Mouse (Mus musculus): ENCODE results near the gene Efna1. TPM values are rescaled to one million over a fixed set of nuclear protein-coding genes. Genes with fewer than 3 reads are reported as not detected.

Gene Efna1
- total and polyA plus RNA-seq, 3 experiments: not detected

DNA sequence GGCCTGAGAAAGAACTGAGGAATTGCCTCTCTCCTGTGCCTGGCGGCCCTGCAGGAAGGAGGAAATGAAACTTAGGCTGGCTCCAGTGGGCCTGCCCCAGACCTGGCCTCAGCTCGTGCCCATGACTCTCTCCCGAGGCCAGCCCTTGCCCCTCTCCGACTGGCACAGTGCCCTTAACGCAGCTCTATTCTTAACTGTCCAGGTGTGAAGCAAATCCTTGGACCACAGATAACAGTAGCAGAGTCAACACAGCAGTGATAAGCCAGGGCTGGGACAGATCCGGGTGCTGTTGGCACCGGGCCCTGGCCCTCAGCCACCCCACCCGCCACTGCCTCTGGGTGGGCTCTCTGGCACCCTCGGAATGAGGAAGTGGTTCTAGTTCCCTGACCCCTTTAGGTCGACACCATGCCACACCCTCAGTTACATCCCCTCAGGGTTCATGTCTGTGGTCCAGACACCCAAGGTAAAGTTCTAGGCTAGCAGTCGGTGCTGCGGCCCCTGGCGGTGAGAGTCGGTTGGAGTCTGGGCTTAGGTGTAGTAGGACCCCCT lies 47.3 kb downstream of the Efna1 start (continued):
- TF ChIP-seq BHLHE40 (IDR thresholded peaks at IDR 0.05; ENCODE audit: borderline replicate concordance, low read depth, low read length): peak; percentile 52; the same call in 1 of the 2 replicates
- TF ChIP-seq SIN3A (IDR thresholded peaks at IDR 0.05; ENCODE audit: low read length): peak; percentile 78

DNA sequence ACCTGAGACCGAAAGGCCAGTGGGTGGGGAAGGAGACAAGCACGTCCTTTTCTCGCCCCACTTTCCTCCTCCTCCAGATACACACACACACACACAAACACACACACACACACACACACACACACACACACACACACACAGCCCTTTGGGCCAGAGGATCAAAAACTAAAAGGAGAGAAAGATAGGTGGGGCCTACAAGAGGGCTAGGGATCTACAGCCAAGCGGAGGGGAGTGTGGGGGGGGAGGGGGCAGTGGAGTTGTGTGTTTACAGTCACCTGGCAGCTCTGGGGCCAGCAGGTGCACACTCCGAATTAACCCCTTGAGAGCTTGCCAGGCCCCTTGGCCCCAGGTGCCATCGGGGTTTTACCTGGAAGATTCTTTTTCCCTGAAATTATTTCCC lies 48.3 kb downstream of the Efna1 start:
- Histone ChIP-seq H3K36me3 (ENCODE audit: control insufficient read depth in 1 of 2, insufficient read depth in 2 of 2, low read length in 2 of 2) (peaks cover 0 to 14% of the 10 kb centered on the region in 2 experiments; a peak in 2 of 4 replicates), H3K4me3 (ENCODE audit: control insufficient read depth in 1 of 2, insufficient read depth in 1 of 2, low read depth in 2 of 2, low read length in 2 of 2) (no peak overlapping the region), H3K27me3 (ENCODE audit: control insufficient read depth in 1 of 2, insufficient read depth in 2 of 2, low read length in 2 of 2) (no peaks in the 10 kb centered on the region), H3K79me2 (ENCODE audit: control insufficient read depth, insufficient read depth, low read length, poor library complexity) (no peaks in the 10 kb centered on the region), H3K4me1 (ENCODE audit: control insufficient read depth in 1 of 2, insufficient read depth in 2 of 2, low read length in 2 of 2) (peaks cover 7 to 20% of the 10 kb centered on the region in 2 experiments), H3K27ac (ENCODE audit: control insufficient read depth, low read depth, low read length) (no peak overlapping the region), H3K9ac (ENCODE audit: control insufficient read depth, low read depth, low read length, poor library complexity, severe bottlenecking) (no peak overlapping the region), H3K9me3 (replicated peaks; ENCODE audit: insufficient read depth, low read length) (no peaks in the 10 kb centered on the region)
- TF ChIP-seq RCOR1 (IDR thresholded peaks at IDR 0.05; ENCODE audit: low read depth, low read length): no peak
- TF ChIP-seq GABPA (IDR thresholded peaks at IDR 0.05; ENCODE audit: low read depth, low read length): no peak
- no peak for TF ChIP-seq RAD21 (IDR thresholded peaks at IDR 0.05; ENCODE audit: low read depth, low read length)
- no peak for TF ChIP-seq ZKSCAN1 (IDR thresholded peaks at IDR 0.05; ENCODE audit: low read depth, low read length)
- TF ChIP-seq MYB (IDR thresholded peaks at IDR 0.05; ENCODE audit: low read depth, low read length): no peak
- no peak for TF ChIP-seq GATA1 (IDR thresholded peaks at IDR 0.05; ENCODE audit: low read depth, low read length)
- no peak for TF ChIP-seq TCF12 (IDR thresholded peaks at IDR 0.05; ENCODE audit: low read depth, low read length)
- no peak for TF ChIP-seq USF1 (IDR thresholded peaks at IDR 0.05; ENCODE audit: low read depth, low read length)
- TF ChIP-seq KAT2A (conservative IDR thresholded peaks at IDR 0.05; ENCODE audit: low read depth, low read length): no peak
- TF ChIP-seq CTCF (IDR thresholded peaks at IDR 0.05 in 2 of 3, conservative IDR thresholded peaks at IDR 0.05 in 1 of 3; ENCODE audit: control insufficient read depth in 1 of 3, insufficient read depth in 1 of 3, low read depth in 2 of 3, low read length in 3 of 3, poor library complexity in 1 of 3, severe bottlenecking in 1 of 3): no peak
- TF ChIP-seq ZC3H11A (IDR thresholded peaks at IDR 0.05; ENCODE audit: low read depth, low read length): no peak
- TF ChIP-seq CHD2 (IDR thresholded peaks at IDR 0.05; ENCODE audit: low read length): no peak
- TF ChIP-seq BHLHE40 (IDR thresholded peaks at IDR 0.05; ENCODE audit: borderline replicate concordance, low read depth, low read length): no peak
- TF ChIP-seq SMC3 (IDR thresholded peaks at IDR 0.05; ENCODE audit: low read depth, low read length): no peak
- no peak for TF ChIP-seq EP300 (IDR thresholded peaks at IDR 0.05; ENCODE audit: low read depth in 1 of 2, low read length in 2 of 2)
- TF ChIP-seq POLR2A (IDR thresholded peaks at IDR 0.05; ENCODE audit: control insufficient read depth in 1 of 2, insufficient read depth in 1 of 2, low read depth in 1 of 2, low read length in 2 of 2, poor library complexity in 1 of 2): no peak
- DNase-seq (ENCODE audit: low read depth, low spot score): no peak

- Histone ChIP-seq H3K9ac (ENCODE audit: control insufficient read depth, low read depth, low read length, poor library complexity, severe bottlenecking) (no peak overlapping the region), H3K4me1 (ENCODE audit: control insufficient read depth in 1 of 2, insufficient read depth in 2 of 2, low read length in 2 of 2) (peaks cover 7 to 26% of the 10 kb centered on the region in 2 experiments), H3K9me3 (replicated peaks; ENCODE audit: insufficient read depth, low read length) (no peaks in the 10 kb centered on the region), H3K36me3 (ENCODE audit: control insufficient read depth in 1 of 2, insufficient read depth in 2 of 2, low read length in 2 of 2) (peaks cover 0 to 14% of the 10 kb centered on the region in 2 experiments; a peak in 2 of 4 replicates), H3K27ac (ENCODE audit: control insufficient read depth, low read depth, low read length) (no peak overlapping the region), H3K79me2 (ENCODE audit: control insufficient read depth, insufficient read depth, low read length, poor library complexity) (no peaks in the 10 kb centered on the region), H3K4me3 (ENCODE audit: control insufficient read depth in 1 of 2, insufficient read depth in 1 of 2, low read depth in 2 of 2, low read length in 2 of 2) (no peak overlapping the region), H3K27me3 (ENCODE audit: control insufficient read depth in 1 of 2, insufficient read depth in 2 of 2, low read length in 2 of 2) (no peaks in the 10 kb centered on the region)
- DNase-seq (ENCODE audit: low read depth, low spot score): no peak
- TF ChIP-seq GATA1 (IDR thresholded peaks at IDR 0.05; ENCODE audit: low read depth, low read length) (no peak), POLR2A (IDR thresholded peaks at IDR 0.05; ENCODE audit: control insufficient read depth in 1 of 2, insufficient read depth in 1 of 2, low read depth in 1 of 2, low read length in 2 of 2, poor library complexity in 1 of 2) (no peak), KAT2A (conservative IDR thresholded peaks at IDR 0.05; ENCODE audit: low read depth, low read length) (no peak), NELFE (IDR thresholded peaks at IDR 0.05; ENCODE audit: low read depth, low read length) (no peak), RAD21 (IDR thresholded peaks at IDR 0.05; ENCODE audit: low read depth, low read length) (no peak), UBTF (IDR thresholded peaks at IDR 0.05; ENCODE audit: borderline replicate concordance, insufficient read depth, low read depth, low read length) (no peak), MAFK (IDR thresholded peaks at IDR 0.05; ENCODE audit: borderline replicate concordance, low read depth, low read length) (no peak), BHLHE40 (IDR thresholded peaks at IDR 0.05; ENCODE audit: borderline replicate concordance, low read depth, low read length) (no peak), MYB (IDR thresholded peaks at IDR 0.05; ENCODE audit: low read depth, low read length) (no peak), MAZ (IDR thresholded peaks at IDR 0.05; ENCODE audit: low read depth, low read length) (no peak), CTCF (IDR thresholded peaks at IDR 0.05 in 2 of 3, conservative IDR thresholded peaks at IDR 0.05 in 1 of 3; ENCODE audit: control insufficient read depth in 1 of 3, insufficient read depth in 1 of 3, low read depth in 2 of 3, low read length in 3 of 3, poor library complexity in 1 of 3, severe bottlenecking in 1 of 3) (no peak), JUND (IDR thresholded peaks at IDR 0.05; ENCODE audit: low read depth, low read length) (no peak), MAX (IDR thresholded peaks at IDR 0.05; ENCODE audit: low read length) (no peak), E2F4 (IDR thresholded peaks at IDR 0.05; ENCODE audit: borderline replicate concordance, low read depth, low read length) (no peak), CHD1 (IDR thresholded peaks at IDR 0.05; ENCODE audit: low read depth, low read length) (no peak), TCF12 (IDR thresholded peaks at IDR 0.05; ENCODE audit: low read depth, low read length) (no peak)
Measured at GRCm38 (mm10) chr3:89231772-89232275, 49.1 kb downstream of the Efna1 start.

Data from MEL (cell line).